Mouse (Mus musculus) liver, postnatal 0 days (tissue): ENCODE data around the gene 1700008O03Rik. TPM values are rescaled to one million over a fixed set of nuclear protein-coding genes. Genes with fewer than 3 reads are reported as not detected.

Source experiments
- ATAC-seq: fragments of 200-750 bp; cut with Nextera tagmentation; 2 replicates; pipeline ENCODE4 v1.8.0; 2017; ENCODE audit warnings: mild to moderate bottlenecking, moderate library complexity
- DNase-seq: peaks from one replicate; pipeline ENCODE4 v3.0.0-alpha.2; 2016
- H3K27ac ChIP-seq: fragments of 300-500 bp; sonication (generic); 2 replicates; pipeline ENCODE4 v1.5.1; 2014; ENCODE audit warnings: antibody characterized with exemption, moderate library complexity, mild to moderate bottlenecking, low read depth
- H3K27me3 ChIP-seq: fragments of 300-500 bp; sonication (generic); 2 replicates; pipeline ENCODE4 v1.6.1; 2014; ENCODE audit warnings: low read length, control low read depth, mixed read lengths; ENCODE audit not compliant: insufficient read depth
- H3K36me3 ChIP-seq: fragments of 300-500 bp; sonication (generic); replicated peaks from 2 replicates; pipeline ENCODE4 v1.6.1; 2014; ENCODE audit warnings: mild to moderate bottlenecking, control low read depth, low read length, moderate library complexity, mixed read lengths; ENCODE audit not compliant: insufficient read depth
- H3K4me1 ChIP-seq: fragments of 300-500 bp; sonication (generic); 2 replicates; pipeline ENCODE4 v1.6.1; 2014; ENCODE audit warnings: antibody characterized with exemption, mild to moderate bottlenecking, control low read depth; ENCODE audit not compliant: insufficient read depth
- H3K4me2 ChIP-seq: fragments of 300-500 bp; sonication (generic); 2 replicates; pipeline ENCODE4 v1.6.1; 2014; ENCODE audit warnings: low read depth, mild to moderate bottlenecking, low read length, moderate library complexity, mixed read lengths
- H3K4me3 ChIP-seq: fragments of 300-500 bp; sonication (generic); 2 replicates; pipeline ENCODE4 v1.5.1; 2014; ENCODE audit warnings: low read depth, low read length
- H3K9ac ChIP-seq: fragments of 300-500 bp; sonication (generic); replicated peaks from 2 replicates; pipeline ENCODE4 v1.6.1; 2014; ENCODE audit warnings: mild to moderate bottlenecking, moderate library complexity
- H3K9me3 ChIP-seq: fragments of 300-500 bp; sonication (generic); 2 replicates; pipeline ENCODE4 v1.6.1; 2016; ENCODE audit warnings: mild to moderate bottlenecking, control low read depth, low read length, mixed read lengths
- CTCF ChIP-seq: sonication (generic); IDR thresholded peaks from 2 replicates; pipeline ENCODE4 v1.5.1; 2016; ENCODE audit warnings: antibody characterized with exemption, low read depth
- EP300 ChIP-seq: IDR thresholded peaks from 2 replicates; pipeline ENCODE4 v1.6.1; 2016; ENCODE audit warnings: antibody characterized with exemption, low read depth, mild to moderate bottlenecking
- WGBS: fragments of 180-500 bp; shearing (Covaris S2); extraction: QIAGEN DNeasy Blood & Tissue Kit; methylation state at CpG from one replicate; pipeline ENCODE4 v1.1.7; 2014; ENCODE audit not compliant: insufficient replicate concordance; 5-methylcytosine and 5-hydroxymethylcytosine counted together
- polyA plus RNA-seq: library from polyadenylated mRNA; unstranded; fragments of >200 nt; fragmentation: Nextera tagmentation; extraction: Ambion mirVana; gene quantifications from 2 replicates; pipeline ENCODE4 v1.2.1, GENCODE M21; 2015

The 1700008O03Rik gene
- polyA plus RNA-seq, 1 experiment from 2014 or later: 0.15 TPM

DNA sequence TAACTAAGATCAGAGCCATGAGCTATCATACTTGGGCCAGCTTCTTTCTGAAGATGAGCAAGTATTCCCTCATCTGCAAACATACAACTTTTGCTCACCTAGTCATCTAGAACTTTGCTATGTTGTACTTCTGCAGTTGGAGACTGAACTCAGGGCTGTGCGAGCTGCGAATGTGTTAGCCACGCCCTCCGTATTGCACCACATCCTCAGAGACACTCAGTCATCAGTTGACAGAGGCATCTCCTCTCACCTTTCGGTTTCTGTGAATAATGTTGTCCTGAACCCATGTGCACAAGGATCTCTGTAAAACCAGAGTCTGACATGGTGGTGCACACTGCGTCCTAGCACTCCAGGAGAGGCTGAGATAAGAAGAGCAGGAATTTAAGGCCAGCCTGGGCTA is 16.1 kb upstream of the 1700008O03Rik start:
- no peak overlapping the region for H3K9ac ChIP-seq
- H3K27ac ChIP-seq: no peak overlapping the region
- DNase-seq (peak; percentile 36), ATAC-seq (no peak)
- no peaks in the 10 kb centered on the region for H3K27me3 ChIP-seq
- H3K9me3 ChIP-seq: no peaks in the 10 kb centered on the region
- TF ChIP-seq EP300: no peak
- TF ChIP-seq CTCF: no peak
- H3K4me2 ChIP-seq: no peak overlapping the region
- no peaks in the 10 kb centered on the region for H3K4me1 ChIP-seq
- WGBS: 46% methylated on average over 6 of the region's 6 CpGs
- H3K4me3 ChIP-seq: no peak overlapping the region
- no peaks in the 10 kb centered on the region for H3K36me3 ChIP-seq

DNA sequence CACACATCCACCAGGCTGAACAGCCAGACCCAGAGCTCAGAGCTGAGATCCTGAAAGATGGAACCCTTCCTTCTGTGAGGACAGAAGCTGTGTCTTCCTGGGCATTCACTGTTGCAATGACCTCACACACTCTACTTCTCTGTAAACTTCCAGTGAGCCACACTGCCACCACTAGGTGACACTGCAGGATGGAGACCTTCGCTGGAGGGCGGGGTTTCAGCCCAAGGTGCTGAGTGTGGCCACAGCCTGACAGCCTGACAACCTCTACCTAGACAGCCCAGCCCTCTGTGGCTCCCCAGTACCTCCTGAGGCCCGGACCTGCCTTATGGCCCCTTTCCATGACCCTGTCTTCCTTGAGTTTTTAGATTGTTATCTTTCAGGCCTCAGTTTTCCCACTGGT is 12.9 kb upstream of the 1700008O03Rik start:
- Histone ChIP-seq H3K9me3 (no peaks in the 10 kb centered on the region), H3K27me3 (no peaks in the 10 kb centered on the region), H3K4me3 (no peak overlapping the region), H3K36me3 (no peaks in the 10 kb centered on the region), H3K4me1 (no peaks in the 10 kb centered on the region), H3K27ac (no peak overlapping the region), H3K9ac (no peak overlapping the region), H3K4me2 (no peak overlapping the region)
- ATAC-seq: peak; percentile 75
- 13% methylated on average over 3 of the region's 3 CpGs for WGBS
- peak; percentile 76 for DNase-seq
- TF ChIP-seq CTCF (peak; percentile 82), EP300 (no peak)

GRCm38 (mm10) chr7:44393284-44393683 is 7.7 kb upstream of the 1700008O03Rik start:
- Histone ChIP-seq H3K4me1 (no peaks in the 10 kb centered on the region), H3K9ac (no peak overlapping the region), H3K27ac (no peak overlapping the region), H3K4me3 (no peak overlapping the region), H3K4me2 (no peak overlapping the region), H3K9me3 (no peaks in the 10 kb centered on the region), H3K36me3 (no peaks in the 10 kb centered on the region), H3K27me3 (no peaks in the 10 kb centered on the region)
- TF ChIP-seq CTCF (no peak), EP300 (no peak)
- ATAC-seq (no peak), DNase-seq (no peak)
- 84% methylated on average over 17 of the region's 17 CpGs for WGBS

GRCm38 (mm10) chr7:44392341-44392740 is 6.7 kb upstream of the 1700008O03Rik start:
- WGBS: 69% methylated on average over 14 of the region's 14 CpGs
- no peak overlapping the region for H3K9ac ChIP-seq
- no peaks in the 10 kb centered on the region for H3K9me3 ChIP-seq
- no peaks in the 10 kb centered on the region for H3K27me3 ChIP-seq
- no peak for DNase-seq
- H3K4me2 ChIP-seq: no peak overlapping the region
- no peaks in the 10 kb centered on the region for H3K36me3 ChIP-seq
- H3K27ac ChIP-seq: no peak overlapping the region
- no peaks in the 10 kb centered on the region for H3K4me1 ChIP-seq
- no peak for TF ChIP-seq CTCF
- TF ChIP-seq EP300: no peak
- H3K4me3 ChIP-seq: no peak overlapping the region
- no peak for ATAC-seq

DNA sequence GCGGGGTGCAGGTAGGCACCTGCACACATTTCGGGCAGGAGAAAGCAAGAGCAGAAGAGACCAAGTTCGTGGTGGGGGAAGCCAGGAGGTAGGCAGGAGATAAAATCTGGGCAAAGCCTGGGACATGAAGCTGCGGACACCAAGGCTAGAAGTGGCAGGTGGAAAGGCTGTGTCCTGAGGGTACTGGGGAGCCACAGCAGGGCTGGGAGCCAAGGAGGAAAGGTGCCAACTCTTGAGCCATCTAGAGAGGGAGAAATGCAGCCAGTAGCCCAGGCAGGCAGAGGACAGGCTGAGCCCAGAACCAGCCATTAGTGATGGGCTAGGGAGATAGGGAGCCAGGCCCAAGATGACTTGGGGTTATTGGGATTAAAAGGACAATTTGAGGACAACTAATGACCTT is 6.2 kb upstream of the 1700008O03Rik start:
- Histone ChIP-seq H3K9ac (no peak overlapping the region), H3K4me3 (no peak overlapping the region), H3K27ac (no peak overlapping the region), H3K27me3 (no peaks in the 10 kb centered on the region), H3K4me2 (no peak overlapping the region), H3K36me3 (no peaks in the 10 kb centered on the region), H3K9me3 (no peaks in the 10 kb centered on the region), H3K4me1 (no peaks in the 10 kb centered on the region)
- no peak for ATAC-seq
- 65% methylated on average over 4 of the region's 4 CpGs for WGBS
- no peak for DNase-seq
- TF ChIP-seq EP300 (no peak), CTCF (no peak)

GRCm38 (mm10) chr7:44384716-44385059 is 932 bp downstream of the 1700008O03Rik start:
- no peak for DNase-seq
- H3K36me3 ChIP-seq: no peaks in the 10 kb centered on the region
- 2% methylated on average over 17 of the region's 17 CpGs for WGBS
- no peaks in the 10 kb centered on the region for H3K9me3 ChIP-seq
- ATAC-seq: peak; percentile 17
- no peak overlapping the region for H3K27ac ChIP-seq
- peaks cover 19% of the 10 kb centered on the region for H3K27me3 ChIP-seq
- peak overlapping the region; percentile 37 for H3K4me3 ChIP-seq
- H3K9ac ChIP-seq: no peak overlapping the region
- TF ChIP-seq EP300 (no peak), CTCF (no peak)
- peak overlapping the region; percentile 73 for H3K4me2 ChIP-seq
- peaks cover 8% of the 10 kb centered on the region for H3K4me1 ChIP-seq
